Mouse (Mus musculus): ENCODE measurements around the gene Gm21833. TPM values are rescaled to one million over a fixed set of nuclear protein-coding genes. Genes with fewer than 3 reads are reported as not detected.
"Not testable (repeated sequence)": the region's sequence is repeated elsewhere in the genome, so short reads cannot be mapped to it uniquely, and the experiment has no call there.

Gene Gm21833
- not detected in 2 replicates for polyA plus RNA-seq (2012; rRNA removed)

DNA sequence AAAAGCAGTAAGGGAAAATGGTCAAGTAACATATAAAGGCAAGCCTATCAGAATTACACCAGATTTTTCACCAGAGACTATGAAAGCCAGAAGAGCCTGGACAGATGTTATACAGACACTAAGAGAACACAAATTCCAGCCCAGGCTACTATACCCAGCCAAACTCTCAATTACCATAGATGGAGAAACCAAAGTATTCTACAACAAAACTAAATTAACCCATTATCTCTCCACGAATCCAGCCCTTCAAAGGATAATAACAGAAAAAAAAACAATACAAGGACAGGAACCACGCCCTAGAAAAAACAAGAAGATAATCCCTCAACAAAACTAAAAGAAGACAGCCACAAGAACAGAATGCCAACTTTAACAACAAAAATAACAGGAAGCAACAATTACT, at the start of gene Gm21833:
Gm21833 (plus strand) TSS at position 301 of the 400 bp plus-strand sequence.
- not testable (repeated sequence) for DNase-seq (ENCODE audit: low read depth)

DNA sequence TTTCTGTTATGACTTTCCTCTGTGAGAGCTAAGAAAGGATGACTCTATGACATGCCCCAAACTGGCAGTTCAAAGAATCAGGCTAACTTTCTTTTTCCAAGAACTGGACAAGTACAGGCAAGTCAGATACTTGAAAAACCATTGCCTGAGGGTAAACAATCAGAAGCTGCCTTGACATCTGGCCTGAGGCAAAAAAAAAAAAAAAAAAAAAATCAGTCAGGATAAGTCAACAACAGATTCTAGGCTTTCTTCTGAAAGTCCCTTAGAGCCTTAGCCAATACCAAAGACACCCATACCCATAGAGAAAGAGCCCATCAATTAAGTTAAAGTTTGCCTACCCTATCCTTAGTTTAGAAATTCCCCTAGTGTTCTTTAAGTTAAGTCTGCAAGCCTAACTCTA, 38.7 kb upstream of the Gm21833 start:
- DNase-seq (ENCODE audit: low read depth): no peak
- TF ChIP-seq CTCF (IDR thresholded peaks at IDR 0.05; ENCODE audit: borderline replicate concordance, extremely low read depth, insufficient read depth, insufficient read length) (no peak), POLR2A (IDR thresholded peaks at IDR 0.05; ENCODE audit: borderline replicate concordance, extremely low read depth, insufficient read depth, insufficient read length, poor library complexity, severe bottlenecking) (no peak)

DNA sequence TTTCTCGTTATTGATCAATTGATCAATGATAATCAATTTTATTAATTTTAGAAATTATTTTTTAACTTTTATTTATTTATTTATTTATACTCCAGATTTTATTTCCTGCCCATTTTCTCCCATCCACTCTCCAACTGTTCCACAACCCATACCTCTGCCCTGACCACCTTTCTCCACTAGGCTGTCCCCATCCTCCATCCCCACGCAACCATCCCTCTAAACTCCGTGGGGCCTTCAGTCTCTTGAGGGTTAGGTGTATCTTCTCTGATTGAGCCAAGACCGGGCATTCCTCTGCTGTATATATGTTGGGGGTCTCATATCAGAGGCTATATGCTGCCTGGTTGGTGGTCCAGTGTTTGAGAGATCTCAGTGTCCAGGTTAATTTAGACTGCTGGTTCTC, 31.7 kb upstream of the Gm21833 start:
- TF ChIP-seq CTCF (IDR thresholded peaks at IDR 0.05; ENCODE audit: borderline replicate concordance, extremely low read depth, insufficient read depth, insufficient read length): peak; percentile 9; the same call in 1 of the 2 replicates
- no peak for TF ChIP-seq POLR2A (IDR thresholded peaks at IDR 0.05; ENCODE audit: borderline replicate concordance, extremely low read depth, insufficient read depth, insufficient read length, poor library complexity, severe bottlenecking)
- no peak for DNase-seq (ENCODE audit: low read depth)

DNA sequence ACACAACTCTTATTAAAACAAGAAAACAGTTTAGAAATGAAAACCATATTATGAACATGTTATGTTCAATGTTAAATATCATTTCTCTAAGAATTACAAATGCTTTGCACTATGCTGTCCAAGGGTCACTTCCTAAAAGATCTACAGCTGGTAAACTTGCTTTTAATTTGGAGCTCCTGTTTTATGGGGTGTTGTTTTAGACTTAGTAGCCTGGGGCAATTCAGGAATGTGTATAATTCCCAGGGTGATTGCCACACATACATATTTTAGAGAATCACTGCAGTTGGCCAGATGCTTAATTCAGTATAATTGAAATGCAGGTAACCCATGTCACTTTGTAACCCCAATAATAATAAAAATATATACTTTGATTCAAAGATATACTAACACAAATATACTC, 12.9 kb upstream of the Gm21833 start:
- no peak for TF ChIP-seq POLR2A (IDR thresholded peaks at IDR 0.05; ENCODE audit: borderline replicate concordance, extremely low read depth, insufficient read depth, insufficient read length, poor library complexity, severe bottlenecking)
- no peak for TF ChIP-seq CTCF (IDR thresholded peaks at IDR 0.05; ENCODE audit: borderline replicate concordance, extremely low read depth, insufficient read depth, insufficient read length)
- no peak for DNase-seq (ENCODE audit: low read depth)

DNA sequence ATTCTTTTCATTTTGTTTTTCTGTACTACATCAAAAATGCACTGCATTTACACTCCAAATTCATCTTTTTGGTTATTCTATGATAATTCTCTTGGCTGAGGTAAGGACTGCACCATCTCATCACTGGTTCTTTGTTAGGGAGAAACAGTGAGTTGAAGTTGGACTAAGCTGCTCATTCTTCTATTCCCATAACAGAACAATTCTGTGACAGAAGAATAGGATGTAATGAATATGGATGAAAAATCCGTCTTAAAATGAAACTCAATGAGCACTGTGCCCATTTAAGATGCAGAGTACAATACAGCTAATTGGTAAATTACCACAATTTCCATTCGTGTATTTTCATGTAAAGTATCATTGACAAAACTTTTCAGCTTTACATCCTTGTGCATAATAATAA, 11.6 kb upstream of the Gm21833 start:
- DNase-seq (ENCODE audit: low read depth): peak; percentile 54
- no peak for TF ChIP-seq CTCF (IDR thresholded peaks at IDR 0.05; ENCODE audit: borderline replicate concordance, extremely low read depth, insufficient read depth, insufficient read length)

DNA sequence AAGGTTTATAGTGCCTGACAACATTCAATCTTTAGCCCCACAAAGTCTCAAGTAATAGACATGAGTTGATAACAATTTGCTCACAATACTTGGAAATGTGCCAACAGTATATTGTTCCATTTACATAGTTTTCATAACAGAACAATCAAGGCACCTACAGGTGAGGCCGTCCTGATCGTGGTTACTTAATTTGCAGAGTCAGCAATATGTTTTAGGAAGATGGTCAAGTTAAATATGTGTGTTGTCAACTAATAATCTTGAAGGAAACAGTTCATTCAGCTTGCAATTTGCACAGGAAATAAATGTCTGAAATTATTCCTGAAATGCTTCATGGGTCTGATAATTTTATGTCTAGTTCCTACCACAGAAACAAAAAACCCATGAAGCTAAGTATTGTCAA, 27.6 kb downstream of the Gm21833 start:
- TF ChIP-seq CTCF (IDR thresholded peaks at IDR 0.05; ENCODE audit: borderline replicate concordance, extremely low read depth, insufficient read depth, insufficient read length) (no peak), POLR2A (IDR thresholded peaks at IDR 0.05; ENCODE audit: borderline replicate concordance, extremely low read depth, insufficient read depth, insufficient read length, poor library complexity, severe bottlenecking) (no peak)
- no peak for DNase-seq (ENCODE audit: low read depth)

DNA sequence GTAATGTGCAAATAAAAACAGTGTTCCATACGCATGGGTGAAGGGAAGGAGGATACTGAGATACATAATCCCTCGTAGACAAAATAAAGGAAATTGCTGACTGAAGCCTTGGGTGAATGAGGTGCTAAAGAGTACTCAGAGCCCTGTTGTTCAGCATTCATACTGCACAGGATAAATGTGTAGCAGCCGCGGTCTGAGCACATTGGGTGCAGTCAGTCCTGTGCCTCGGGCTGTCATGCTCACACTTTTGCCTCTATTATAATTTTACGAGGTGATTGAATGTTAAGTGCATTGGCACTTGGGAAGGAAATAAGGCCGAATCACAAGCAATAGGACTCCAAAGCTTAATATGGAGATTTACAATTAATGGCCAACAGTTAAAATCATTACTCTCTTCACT, 36.4 kb downstream of the Gm21833 start:
- peak; percentile 3 for DNase-seq (ENCODE audit: low read depth)
- TF ChIP-seq CTCF (IDR thresholded peaks at IDR 0.05; ENCODE audit: borderline replicate concordance, extremely low read depth, insufficient read depth, insufficient read length) (no peak), POLR2A (IDR thresholded peaks at IDR 0.05; ENCODE audit: borderline replicate concordance, extremely low read depth, insufficient read depth, insufficient read length, poor library complexity, severe bottlenecking) (no peak)

Measured in brain, embryonic 14.5 days (tissue).